Mouse (Mus musculus): ENCODE data around the gene Ccdc9b. TPM values are rescaled to one million over a fixed set of nuclear protein-coding genes. Genes with fewer than 3 reads are reported as not detected.

The Ccdc9b gene
- polyA plus RNA-seq, 1 experiment from 2014 or later = 0.41 TPM

- 90% methylated on average over 6 of the region's 6 CpGs for WGBS
- Histone ChIP-seq H3K9me3 (no peaks in the 10 kb centered on the region), H3K4me1 (peaks cover 38% of the 10 kb centered on the region), H3K27ac (replicated peaks) (no peak overlapping the region), H3K36me3 (replicated peaks) (no peaks in the 10 kb centered on the region), H3K27me3 (replicated peaks; ENCODE audit: low read depth, poor library complexity, severe bottlenecking) (peaks cover 80% of the 10 kb centered on the region), H3K4me3 (no peak overlapping the region)
- DNase-seq (ENCODE audit: low spot score) = no peak
Observed at GRCm38 (mm10) chr2:118713631-118714030, 48.8 kb downstream of the Ccdc9b start.

DNA sequence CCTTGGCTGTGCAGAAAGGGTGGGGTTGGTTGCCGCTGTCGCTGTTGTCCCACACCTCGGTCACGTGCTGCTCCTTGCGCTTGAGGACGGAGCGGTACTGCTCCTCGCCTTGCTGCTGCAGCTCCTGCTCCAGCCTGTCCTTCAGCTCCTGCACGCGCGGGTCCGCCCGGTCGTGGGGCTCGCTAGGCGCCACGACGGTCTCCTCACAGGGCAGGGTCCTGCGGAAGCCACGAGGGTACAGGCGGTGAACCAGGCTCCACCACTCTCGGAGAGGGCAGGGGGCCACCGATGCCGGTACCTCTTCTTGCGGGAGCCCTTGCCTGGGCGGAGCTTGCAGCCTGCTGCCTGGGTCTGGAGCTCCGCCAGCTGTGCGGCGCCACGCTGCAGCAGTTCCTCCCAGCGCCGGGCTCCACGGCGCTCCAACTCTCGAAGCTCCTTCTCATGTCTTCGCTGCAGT, 51.4 kb downstream of the Ccdc9b start:
- H3K27ac ChIP-seq (replicated peaks) = peak overlapping the region; percentile 31; the same call in 1 of the 2 replicates
- no peaks in the 10 kb centered on the region for H3K36me3 ChIP-seq (replicated peaks)
- H3K4me1 ChIP-seq = peaks cover 50% of the 10 kb centered on the region
- H3K9me3 ChIP-seq = no peaks in the 10 kb centered on the region
- peak overlapping the region; percentile 56 for H3K4me3 ChIP-seq
- WGBS = 1% methylated on average over 36 of the region's 36 CpGs
- peak; percentile 77 for DNase-seq (ENCODE audit: low spot score)
- peaks cover 95% of the 10 kb centered on the region for H3K27me3 ChIP-seq (replicated peaks; ENCODE audit: low read depth, poor library complexity, severe bottlenecking)

GRCm38 (mm10) chr2:118709655-118710221, 52.7 kb downstream of the Ccdc9b start:
- H3K4me1 ChIP-seq = peaks cover 43% of the 10 kb centered on the region
- no peaks in the 10 kb centered on the region for H3K36me3 ChIP-seq (replicated peaks)

GRCm38 (mm10) chr2:118708472-118708871, 54.0 kb downstream of the Ccdc9b start:
- Histone ChIP-seq H3K27me3 (replicated peaks; ENCODE audit: low read depth, poor library complexity, severe bottlenecking) (peaks cover 100% of the 10 kb centered on the region), H3K4me3 (no peak overlapping the region), H3K27ac (replicated peaks) (no peak overlapping the region), H3K4me1 (peaks cover 48% of the 10 kb centered on the region), H3K36me3 (replicated peaks) (no peaks in the 10 kb centered on the region), H3K9me3 (no peaks in the 10 kb centered on the region)
- DNase-seq (ENCODE audit: low spot score) = no peak
- 81% methylated on average over 4 of the region's 4 CpGs for WGBS

More at GRCm38 (mm10) chr2:118709655-118710221, 52.7 kb downstream of the Ccdc9b start:
- Histone ChIP-seq H3K27me3 (replicated peaks; ENCODE audit: low read depth, poor library complexity, severe bottlenecking) (peaks cover 97% of the 10 kb centered on the region), H3K4me3 (no peak overlapping the region), H3K27ac (replicated peaks) (no peak overlapping the region), H3K9me3 (no peaks in the 10 kb centered on the region)
- 29% methylated on average over 4 of the region's 4 CpGs for WGBS
- peak; percentile 26 for DNase-seq (ENCODE audit: low spot score)

- WGBS = 3% methylated on average over 6 of the region's 6 CpGs
- peak; percentile 29 for DNase-seq (ENCODE audit: low spot score)
- no peak overlapping the region for H3K4me3 ChIP-seq
- H3K36me3 ChIP-seq (replicated peaks) = no peaks in the 10 kb centered on the region
- peaks cover 63% of the 10 kb centered on the region for H3K4me1 ChIP-seq
- no peaks in the 10 kb centered on the region for H3K9me3 ChIP-seq
- peaks cover 100% of the 10 kb centered on the region for H3K27me3 ChIP-seq (replicated peaks; ENCODE audit: low read depth, poor library complexity, severe bottlenecking)
- no peak overlapping the region for H3K27ac ChIP-seq (replicated peaks)
Observed at GRCm38 (mm10) chr2:118706436-118706835, 56.0 kb downstream of the Ccdc9b start.

Other genes starting within 250 kb of the Ccdc9b start
- 5.6 and 6.0 TPM in 2 replicates for gene Bmf, start 213.0 kb downstream of the Ccdc9b start, polyA plus RNA-seq (2016; fragmentation: Nextera tagmentation; extraction: Ambion mirVana)
- 162 and 169 TPM in 2 replicates for gene Bub1b, start 164.4 kb downstream of the Ccdc9b start, polyA plus RNA-seq (2016; fragmentation: Nextera tagmentation; extraction: Ambion mirVana)
- 0.45 and 0.72 TPM in 2 replicates for gene Pak6, start 99.4 kb downstream of the Ccdc9b start, polyA plus RNA-seq (2016; fragmentation: Nextera tagmentation; extraction: Ambion mirVana)
- gene Ankrd63, start 58.7 kb downstream of the Ccdc9b start, polyA plus RNA-seq (2016; fragmentation: Nextera tagmentation; extraction: Ambion mirVana) = not detected in 2 replicates
- gene Plcb2, start 34.2 kb downstream of the Ccdc9b start, polyA plus RNA-seq (2016; fragmentation: Nextera tagmentation; extraction: Ambion mirVana) = 0.41 and 0.44 TPM in 2 replicates
- gene Inafm2, start 16.9 kb downstream of the Ccdc9b start, polyA plus RNA-seq (2016; fragmentation: Nextera tagmentation; extraction: Ambion mirVana) = 15.8 and 16.8 TPM in 2 replicates
- not detected in 2 replicates for gene Phgr1, start 10.1 kb upstream of the Ccdc9b start, polyA plus RNA-seq (2016; fragmentation: Nextera tagmentation; extraction: Ambion mirVana)
- 1.2 and 1.4 TPM in 2 replicates for gene Disp2, start 17.1 kb upstream of the Ccdc9b start, polyA plus RNA-seq (2016; fragmentation: Nextera tagmentation; extraction: Ambion mirVana)
- 149 and 150 TPM in 2 replicates for gene Knstrn, start 51.3 kb upstream of the Ccdc9b start, polyA plus RNA-seq (2016; fragmentation: Nextera tagmentation; extraction: Ambion mirVana)
- 74.0 and 81.3 TPM in 2 replicates for gene Ivd, start 99.3 kb upstream of the Ccdc9b start, polyA plus RNA-seq (2016; fragmentation: Nextera tagmentation; extraction: Ambion mirVana)
- 3.2 and 3.3 TPM in 2 replicates for gene Bahd1, start 137.7 kb upstream of the Ccdc9b start, polyA plus RNA-seq (2016; fragmentation: Nextera tagmentation; extraction: Ambion mirVana)
- gene Chst14, start 163.8 kb upstream of the Ccdc9b start, polyA plus RNA-seq (2016; fragmentation: Nextera tagmentation; extraction: Ambion mirVana) = 20.8 and 22.2 TPM in 2 replicates

Measured in embryonic facial prominence, embryonic 10.5 days (tissue).